ENCODE assay signal across 9 mouse cellular contexts in the genomic region with DNA sequence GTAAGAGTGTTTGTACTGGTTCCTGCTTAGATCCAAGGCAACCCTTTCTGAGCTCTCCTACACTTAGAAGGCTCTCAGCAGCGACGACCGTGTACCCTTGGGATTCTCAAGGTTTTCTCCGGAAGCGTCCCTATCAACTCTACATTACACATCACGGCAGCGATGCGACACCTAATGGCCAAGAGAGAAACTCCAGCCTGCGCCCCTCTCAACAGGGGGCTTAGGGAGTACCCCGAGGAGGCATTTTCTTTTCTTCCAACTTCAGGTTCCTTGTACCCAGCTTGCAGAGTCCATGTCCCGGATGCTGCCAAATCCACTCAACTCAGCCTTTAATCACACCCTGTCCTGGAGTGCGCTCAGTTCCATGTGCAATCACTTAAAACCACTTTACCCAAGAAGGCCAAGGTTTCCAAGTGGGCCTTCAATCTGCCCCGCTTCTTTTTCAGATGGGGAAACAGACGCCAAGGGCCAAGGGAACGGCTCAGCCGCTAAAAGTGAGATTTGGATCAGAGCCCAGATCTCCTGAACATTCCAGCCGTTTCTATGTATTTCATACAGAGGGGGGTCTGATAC.
DNase-seq lines count a peak whose midpoint lies in the region; ATAC-seq lines count a peak whose summit lies in the region.
"Had no signal": no experiment of that assay in that cellular context is flagged by ENCODE, and none has a peak within 500 bp of the region (broad histone marks: within the 10 kb centered on the region; RNA-seq: fewer than 3 reads in every experiment).

No protein-coding gene starts in this region.

- DNase-seq in left cerebral cortex, adult 18-20 months (ENCODE audit: low spot score in 2 of 2) = peak; percentile 51 to 54
- no peak for DNase-seq in left cerebral cortex, adult 11 months (ENCODE audit: low spot score)
- DNase-seq in cerebellum, postnatal 4 days (ENCODE audit: low spot score in 2 of 2) = peak; percentile 38 to 77
- DNase-seq in gastrocnemius, postnatal 4 days (ENCODE audit: low spot score in 2 of 2) = peak; percentile 42 to 61
- DNase-seq in spleen, postnatal 36 days (ENCODE audit: low spot score in 2 of 2) = peak; percentile 36 to 51

- ATAC-seq in intestine, embryonic 16.5 days = peak; percentile 39; the same call in 1 of the 2 replicates
- peak; percentile 53 for ATAC-seq in limb, embryonic 13.5 days (ENCODE audit: low FRiP score, low read depth)
- peak; percentile 51 for ATAC-seq in midbrain, embryonic 13.5 days

- H3K9me3 ChIP-seq in intestine, embryonic 16.5 days (ENCODE audit: control insufficient read depth, low read length) = no peaks in the 10 kb centered on the region
- H3K9me3 ChIP-seq in limb, embryonic 13.5 days = no peaks in the 10 kb centered on the region
- H3K9me3 ChIP-seq in midbrain, embryonic 13.5 days = no peaks in the 10 kb centered on the region
- H3K9me3 ChIP-seq: G1E had no signal

- 15% methylated on average over 17 of the region's 17 CpGs for WGBS in intestine, embryonic 16.5 days
- 9% methylated on average over 17 of the region's 17 CpGs for WGBS in limb, embryonic 13.5 days
- 18% methylated on average over 17 of the region's 17 CpGs for WGBS in midbrain, embryonic 13.5 days

- H3K4me3 ChIP-seq in intestine, embryonic 16.5 days (ENCODE audit: low read length) = 0 out of 2 replicates have a peak overlapping the region, but pooled peaks have one; percentile 16
- peak overlapping the region; percentile 32 for H3K4me3 ChIP-seq in limb, embryonic 13.5 days
- peak overlapping the region; percentile 15; the same call in 1 of the 2 replicates for H3K4me3 ChIP-seq in midbrain, embryonic 13.5 days (replicated peaks)

- H3K4me2 ChIP-seq in intestine, embryonic 16.5 days (ENCODE audit: low read depth, low read length) = peak overlapping the region; percentile 47; the same call in 1 of the 2 replicates
- H3K4me2 ChIP-seq in limb, embryonic 13.5 days (replicated peaks) = peak overlapping the region; percentile 59
- H3K4me2 ChIP-seq in midbrain, embryonic 13.5 days (replicated peaks) = peak overlapping the region; percentile 48

- no peaks in the 10 kb centered on the region for H3K27me3 ChIP-seq in intestine, embryonic 16.5 days (replicated peaks; ENCODE audit: control insufficient read depth, insufficient read depth, low read length)
- no peaks in the 10 kb centered on the region for H3K27me3 ChIP-seq in limb, embryonic 13.5 days
- H3K27me3 ChIP-seq in midbrain, embryonic 13.5 days = 0 out of 2 replicates have a peak, but pooled peaks cover 7% of the 10 kb centered on the region

- peaks cover 7% of the 10 kb centered on the region; the same call in 1 of the 2 replicates for H3K4me1 ChIP-seq in intestine, embryonic 16.5 days (ENCODE audit: control insufficient read depth, insufficient read depth, low read length)
- peaks cover 16% of the 10 kb centered on the region for H3K4me1 ChIP-seq in limb, embryonic 13.5 days
- peaks cover 18% of the 10 kb centered on the region for H3K4me1 ChIP-seq in midbrain, embryonic 13.5 days (replicated peaks)

- H3K36me3 ChIP-seq in intestine, embryonic 16.5 days (ENCODE audit: control insufficient read depth, insufficient read depth, low read length) = no peaks in the 10 kb centered on the region
- H3K36me3 ChIP-seq in limb, embryonic 13.5 days = no peaks in the 10 kb centered on the region
- no peaks in the 10 kb centered on the region for H3K36me3 ChIP-seq in midbrain, embryonic 13.5 days
- H3K36me3 ChIP-seq: G1E had no signal

- H3K27ac ChIP-seq in intestine, embryonic 16.5 days (ENCODE audit: low read length) = no peak overlapping the region
- H3K27ac ChIP-seq in limb, embryonic 13.5 days = peak overlapping the region; percentile 10; the same call in 1 of the 2 replicates
- no peak overlapping the region for H3K27ac ChIP-seq in midbrain, embryonic 13.5 days

- peak overlapping the region; percentile 52; the same call in 1 of the 2 replicates for H3K9ac ChIP-seq in intestine, embryonic 16.5 days (ENCODE audit: low read depth, low read length)
- H3K9ac ChIP-seq in limb, embryonic 13.5 days = no peak overlapping the region
- H3K9ac ChIP-seq in midbrain, embryonic 13.5 days (replicated peaks) = no peak overlapping the region
